ENCODE assay signal across 8 mouse cellular contexts in the genomic region with DNA sequence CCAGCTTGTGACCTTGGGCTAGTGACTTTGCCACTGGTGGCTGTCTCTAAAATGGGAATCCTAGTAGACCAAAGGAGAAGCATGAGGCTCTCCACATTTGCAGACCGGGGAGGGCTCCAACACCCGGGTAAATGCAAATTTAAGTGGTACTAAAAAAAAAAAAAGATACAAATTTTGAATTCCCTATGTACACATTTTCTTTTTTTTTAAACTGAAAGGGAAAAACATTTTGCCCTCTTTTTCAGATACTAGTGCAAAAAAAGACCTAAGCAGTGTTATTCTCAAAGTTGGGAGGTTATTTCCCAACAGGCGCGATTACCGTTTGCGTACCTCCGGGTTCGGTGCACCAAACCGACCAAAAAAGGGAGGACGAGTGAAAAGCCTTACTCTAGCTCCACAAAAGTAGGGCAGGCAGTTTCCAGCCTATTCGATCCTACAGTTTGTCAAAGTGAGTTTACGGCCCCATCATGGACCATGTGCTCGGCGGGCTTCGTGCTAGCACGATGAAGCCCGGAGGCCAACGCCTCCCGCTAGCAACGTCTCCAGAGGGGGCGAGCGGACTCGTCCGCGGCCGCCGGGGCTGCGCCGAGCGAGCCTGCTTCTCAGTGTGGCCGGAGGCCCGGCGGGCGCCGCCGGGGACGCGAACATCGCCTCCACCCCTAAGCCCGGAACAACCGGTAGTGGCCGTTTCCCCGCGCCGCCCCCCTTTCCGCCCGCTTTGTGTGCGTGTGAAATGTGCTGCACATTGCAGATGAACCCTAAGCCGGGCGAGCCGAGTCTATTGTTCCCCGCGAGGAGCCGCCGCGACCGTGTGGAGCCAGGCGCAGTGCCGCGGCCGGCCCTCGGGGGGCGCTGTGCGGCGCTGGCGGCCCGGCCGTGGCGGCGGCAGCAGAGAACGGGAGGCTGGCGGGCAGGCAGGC. TPM values are rescaled to one million over a fixed set of nuclear protein-coding genes. Genes with fewer than 3 reads are reported as not detected.
DNase-seq lines count a peak whose midpoint lies in the region; ATAC-seq and TF ChIP-seq lines count a peak whose summit lies in the region.

No protein-coding gene starts in this region.

- no peak; the same call in 1 of the 2 replicates for TF ChIP-seq RAD21 in MEL (IDR thresholded peaks at IDR 0.05; ENCODE audit: low read depth, low read length)

- H3K9me3 ChIP-seq in MEL (replicated peaks; ENCODE audit: insufficient read depth, low read length): no peaks in the 10 kb centered on the region
- H3K9me3 ChIP-seq in lung, embryonic 16.5 days (ENCODE audit: control insufficient read depth, low read length): no peaks in the 10 kb centered on the region

- TF ChIP-seq POLR2A in MEL (IDR thresholded peaks at IDR 0.05; ENCODE audit: control insufficient read depth in 1 of 2, insufficient read depth in 1 of 2, low read depth in 1 of 2, low read length in 2 of 2, poor library complexity in 1 of 2): peak; percentile 39 to 65; a peak in 2 of 4 replicates
- TF ChIP-seq POLR2A in thymus, adult 2 months (IDR thresholded peaks at IDR 0.05; ENCODE audit: control insufficient read depth, extremely low read depth, insufficient read depth, low read length, poor library complexity): peak; percentile 91

- H3K27ac ChIP-seq in MEL (ENCODE audit: control insufficient read depth, low read depth, low read length): peak overlapping the region; percentile 98
- peak overlapping the region; percentile 100 for H3K27ac ChIP-seq in lung, embryonic 16.5 days (ENCODE audit: low read length)
- peak overlapping the region; percentile 93 for H3K27ac ChIP-seq in thymus, adult 2 months (ENCODE audit: control insufficient read depth, insufficient read depth, low read length)

- H3K36me3 ChIP-seq in MEL (ENCODE audit: control insufficient read depth in 1 of 2, insufficient read depth in 2 of 2, low read length in 2 of 2): peaks cover 0 to 31% of the 10 kb centered on the region in 2 experiments; a peak in 3 of 4 replicates
- peaks cover 1% of the 10 kb centered on the region; the same call in 1 of the 2 replicates for H3K36me3 ChIP-seq in lung, embryonic 16.5 days (ENCODE audit: control insufficient read depth, insufficient read depth, low read length)
- no peaks in the 10 kb centered on the region for H3K36me3 ChIP-seq in thymus, adult 2 months (ENCODE audit: control insufficient read depth, insufficient read depth, low read length)

- ATAC-seq in hematopoietic stem cell, adult 5-6 weeks (replicated peaks in 1 of 2; ENCODE audit: insufficient read depth in 1 of 2, low FRiP score in 2 of 2, low TSS enrichment in 1 of 2, low read depth in 1 of 2, poor library complexity in 2 of 2, severe bottlenecking in 2 of 2): peak; percentile 50 to 56
- ATAC-seq in lung, embryonic 16.5 days (ENCODE audit: low read depth): peak; percentile 74

- peaks cover 8 to 13% of the 10 kb centered on the region in 2 experiments for H3K4me1 ChIP-seq in MEL (ENCODE audit: control insufficient read depth in 1 of 2, insufficient read depth in 2 of 2, low read length in 2 of 2)
- peaks cover 27% of the 10 kb centered on the region for H3K4me1 ChIP-seq in lung, embryonic 16.5 days (replicated peaks; ENCODE audit: control insufficient read depth, insufficient read depth, low read length)
- peaks cover 6% of the 10 kb centered on the region for H3K4me1 ChIP-seq in thymus, adult 2 months (replicated peaks; ENCODE audit: control insufficient read depth, insufficient read depth, low read length)

- H3K4me2 ChIP-seq in lung, embryonic 16.5 days (ENCODE audit: low read depth, low read length): peak overlapping the region; percentile 90

- peak overlapping the region; percentile 87 to 96 for H3K4me3 ChIP-seq in MEL (ENCODE audit: control insufficient read depth in 1 of 2, insufficient read depth in 1 of 2, low read depth in 2 of 2, low read length in 2 of 2)
- H3K4me3 ChIP-seq in lung, embryonic 16.5 days (ENCODE audit: low read length): peak overlapping the region; percentile 88
- peak overlapping the region; percentile 99 for H3K4me3 ChIP-seq in thymus, adult 2 months (ENCODE audit: control insufficient read depth, insufficient read depth, low read length)

- under 1% methylated on average over 55 of the region's 72 CpGs for WGBS in lung, embryonic 16.5 days
- WGBS in thymus, adult 2 months: 2% methylated on average over 72 of the region's 72 CpGs

- no peaks in the 10 kb centered on the region for H3K27me3 ChIP-seq in MEL (ENCODE audit: control insufficient read depth in 1 of 2, insufficient read depth in 2 of 2, low read length in 2 of 2)
- no peaks in the 10 kb centered on the region for H3K27me3 ChIP-seq in lung, embryonic 16.5 days (ENCODE audit: control insufficient read depth, insufficient read depth, low read depth, low read length)
- no peaks in the 10 kb centered on the region for H3K27me3 ChIP-seq in thymus, adult 2 months (ENCODE audit: control insufficient read depth, insufficient read depth, low read length)

- TF ChIP-seq EP300 in MEL (IDR thresholded peaks at IDR 0.05; ENCODE audit: low read depth in 1 of 2, low read length in 2 of 2): peak in 1 of 2 experiments; percentile 53; a peak in 1 of 4 replicates

- peak; percentile 89 for DNase-seq in MEL (ENCODE audit: low read depth, low spot score)
- peak; percentile 93 for DNase-seq in cerebellum, adult 8-10 months
- peak; percentile 87 for DNase-seq in forelimb bud, embryonic 11.5 days (ENCODE audit: low read depth, low spot score)
- peak; percentile 94 for DNase-seq in layer of hippocampus, adult 9-11 months
- peak; percentile 91 for DNase-seq in ovary, adult 18-20 months (ENCODE audit: low spot score)
- peak; percentile 95 for DNase-seq in thymus, adult 2 months

- H3K9ac ChIP-seq in MEL (ENCODE audit: control insufficient read depth, low read depth, low read length, poor library complexity, severe bottlenecking): peak overlapping the region; percentile 100
- peak overlapping the region; percentile 100 for H3K9ac ChIP-seq in lung, embryonic 16.5 days (ENCODE audit: low read length)

- peaks cover 74% of the 10 kb centered on the region for H3K79me2 ChIP-seq in MEL (ENCODE audit: control insufficient read depth, insufficient read depth, low read length, poor library complexity)

- peak in 2 of 3 experiments; percentile 71 to 83; a peak in 5 of 6 replicates for TF ChIP-seq CTCF in MEL (IDR thresholded peaks at IDR 0.05 in 2 of 3, conservative IDR thresholded peaks at IDR 0.05 in 1 of 3; ENCODE audit: control insufficient read depth in 1 of 3, insufficient read depth in 1 of 3, low read depth in 2 of 3, low read length in 3 of 3, poor library complexity in 1 of 3, severe bottlenecking in 1 of 3)
- peak; percentile 96 for TF ChIP-seq CTCF in thymus, adult 2 months (IDR thresholded peaks at IDR 0.05; ENCODE audit: borderline replicate concordance, control insufficient read depth, extremely low read depth, insufficient read depth, low read length, poor library complexity)

TF ChIP-seq in MEL, 35 proteins besides CTCF, POLR2A, EP300 and RAD21 (continues in another document):
- TF ChIP-seq ZC3H11A (IDR thresholded peaks at IDR 0.05; ENCODE audit: low read depth, low read length) (no peak), MYB (IDR thresholded peaks at IDR 0.05; ENCODE audit: low read depth, low read length) (peak; percentile 88), MYC (IDR thresholded peaks at IDR 0.05; ENCODE audit: low read depth, low read length) (peak; percentile 73), NELFE (IDR thresholded peaks at IDR 0.05; ENCODE audit: low read depth, low read length) (peak; percentile 73), JUND (IDR thresholded peaks at IDR 0.05; ENCODE audit: low read depth, low read length) (no peak), ETS1 (IDR thresholded peaks at IDR 0.05; ENCODE audit: low read depth, low read length) (0 out of 2 replicates have a peak, but pooled peaks have one; percentile 46), GABPA (IDR thresholded peaks at IDR 0.05; ENCODE audit: low read depth, low read length) (no peak), NRF1 (IDR thresholded peaks at IDR 0.05; ENCODE audit: insufficient read depth, low read depth, low read length, poor library complexity, severe bottlenecking) (0 out of 2 replicates have a peak, but pooled peaks have one; percentile 23), POLR2AphosphoS2 (IDR thresholded peaks at IDR 0.05; ENCODE audit: low read length) (peak; percentile 65; the same call in 1 of the 2 replicates), UBTF (IDR thresholded peaks at IDR 0.05; ENCODE audit: borderline replicate concordance, insufficient read depth, low read depth, low read length) (peak; percentile 66; the same call in 1 of the 2 replicates), MAFK (IDR thresholded peaks at IDR 0.05; ENCODE audit: borderline replicate concordance, low read depth, low read length) (no peak), ZKSCAN1 (IDR thresholded peaks at IDR 0.05; ENCODE audit: low read depth, low read length) (no peak), SMC3 (IDR thresholded peaks at IDR 0.05; ENCODE audit: low read depth, low read length) (no peak), TBP (IDR thresholded peaks at IDR 0.05; ENCODE audit: low read depth, low read length) (no peak), KAT2A (conservative IDR thresholded peaks at IDR 0.05; ENCODE audit: low read depth, low read length) (no peak; the same call in 1 of the 2 replicates), MAZ (IDR thresholded peaks at IDR 0.05; ENCODE audit: low read depth, low read length) (peak; percentile 91), MEF2A (IDR thresholded peaks at IDR 0.05; ENCODE audit: extremely low read depth, insufficient replicate concordance, low read depth, low read length, poor library complexity, severe bottlenecking) (no peak), HCFC1 (IDR thresholded peaks at IDR 0.05; ENCODE audit: low read depth, low read length) (peak; percentile 79), MAX (IDR thresholded peaks at IDR 0.05; ENCODE audit: low read length) (peak; percentile 85), ZNF384 (IDR thresholded peaks at IDR 0.05; ENCODE audit: low read depth, low read length) (no peak; the same call in 1 of the 2 replicates), TCF12 (IDR thresholded peaks at IDR 0.05; ENCODE audit: low read depth, low read length) (peak; percentile 64), TAL1 (IDR thresholded peaks at IDR 0.05; ENCODE audit: low read length) (no peak), RCOR1 (IDR thresholded peaks at IDR 0.05; ENCODE audit: low read depth, low read length) (no peak), POLR2AphosphoS5 (IDR thresholded peaks at IDR 0.05; ENCODE audit: borderline replicate concordance, low read depth, low read length) (peak; percentile 17; the same call in 1 of the 2 replicates), E2F4 (IDR thresholded peaks at IDR 0.05; ENCODE audit: borderline replicate concordance, low read depth, low read length) (no peak)

RNA-seq across cellular contexts. Expression of a gene that starts 1.0 kb away (rescaled TPM):
- total RNA-seq in MEL (2012; rRNA removed): 20.3 and 21.3 TPM in 2 replicates
- 10 to 100 TPM; 25.9 to 31.2 TPM for polyA plus RNA-seq in MEL (2012; ENCODE audit: insufficient read depth in 1 of 2, insufficient read length in 2 of 2, low read depth in 1 of 2, low replicate concordance in 2 of 2, missing spikeins in 1 of 2)
- 51.4 and 61.5 TPM in 2 replicates for total RNA-seq in hematopoietic stem cell, adult 5-6 weeks (2017)
- polyA plus RNA-seq in lung, embryonic 16.5 days (2015; fragmentation: Nextera tagmentation; extraction: Ambion mirVana): 20.8 and 21.5 TPM in 2 replicates
- 70.8 and 85.7 TPM in 2 replicates for polyA plus RNA-seq in thymus, adult 2 months (2012; rRNA removed)

Comparison
In these comparisons a context has a peak if more than half of its experiments do, and no peak if none do; other contexts are left out.
1. Peak in every context shown above with its lines: DNase-seq, ATAC-seq, H3K4me3 ChIP-seq and H3K27ac ChIP-seq.